Mouse (Mus musculus): ENCODE results near the gene Rprd1b.

The Rprd1b gene

GRCm38 (mm10) chr2:158176763-158177162 lies 148.5 kb downstream of the Rprd1b start:
- DNase-seq (ENCODE audit: low read depth) = no peak

- no peak for DNase-seq (ENCODE audit: low read depth)
Measured at GRCm38 (mm10) chr2:158177574-158177973, 149.3 kb downstream of the Rprd1b start.

GRCm38 (mm10) chr2:158178139-158178538 lies 149.8 kb downstream of the Rprd1b start:
- DNase-seq (ENCODE audit: low read depth) = no peak

GRCm38 (mm10) chr2:158178696-158179369 lies 150.5 kb downstream of the Rprd1b start:
- DNase-seq (ENCODE audit: low read depth) = no peak

- no peak for DNase-seq (ENCODE audit: low read depth)
Measured at GRCm38 (mm10) chr2:158179370-158180111, 151.2 kb downstream of the Rprd1b start.

- no peak for DNase-seq (ENCODE audit: low read depth)
Measured at GRCm38 (mm10) chr2:158180797-158181196, 152.5 kb downstream of the Rprd1b start.

Measured in fibroblast of lung, adult 2 months (primary cell).